Comparison of ENCODE assay signal across 8 mouse cellular contexts in genomic region chr10:37139443-37140165, GRCm38 (mm10). TPM values are rescaled to one million over a fixed set of nuclear protein-coding genes. Genes with fewer than 3 reads are reported as not detected.
DNase-seq lines count a peak whose midpoint lies in the region; ATAC-seq lines count a peak whose summit lies in the region.

No protein-coding gene starts in this region.

- peak overlapping the region; percentile 65 for H3K4me3 ChIP-seq in intestine, embryonic 15.5 days (replicated peaks)
- H3K4me3 ChIP-seq in limb, embryonic 11.5 days (ENCODE audit: low read depth, low read length), result peak overlapping the region; percentile 95
- H3K4me3 ChIP-seq in midbrain, embryonic 16.5 days (ENCODE audit: low read depth, low read length), result peak overlapping the region; percentile 79

- peak overlapping the region; percentile 85 for H3K9ac ChIP-seq in intestine, embryonic 15.5 days
- H3K9ac ChIP-seq in limb, embryonic 11.5 days (ENCODE audit: low read length), result peak overlapping the region; percentile 100
- peak overlapping the region; percentile 99 for H3K9ac ChIP-seq in midbrain, embryonic 16.5 days (ENCODE audit: low read depth, low read length)

- no peaks in the 10 kb centered on the region for H3K36me3 ChIP-seq in intestine, embryonic 15.5 days
- peaks cover 2% of the 10 kb centered on the region; the same call in 1 of the 2 replicates for H3K36me3 ChIP-seq in limb, embryonic 11.5 days (ENCODE audit: control insufficient read depth, insufficient read depth, low read length)
- H3K36me3 ChIP-seq in midbrain, embryonic 16.5 days (ENCODE audit: control insufficient read depth, insufficient read depth, low read length), result peaks cover 8% of the 10 kb centered on the region; the same call in 1 of the 2 replicates

- no peak for ATAC-seq in intestine, embryonic 15.5 days
- no peak for ATAC-seq in limb, embryonic 11.5 days (ENCODE audit: insufficient number of reproducible peaks, low FRiP score, low TSS enrichment, low read depth)
- ATAC-seq in midbrain, embryonic 16.5 days, result no peak

- H3K9me3 ChIP-seq in intestine, embryonic 15.5 days, result no peaks in the 10 kb centered on the region
- no peaks in the 10 kb centered on the region for H3K9me3 ChIP-seq in limb, embryonic 11.5 days (ENCODE audit: control insufficient read depth, low read length)
- H3K9me3 ChIP-seq in midbrain, embryonic 16.5 days (replicated peaks; ENCODE audit: control insufficient read depth, low read length, poor library complexity, severe bottlenecking), result no peaks in the 10 kb centered on the region

- DNase-seq in ovary, postnatal 10 days (ENCODE audit: low spot score), result peak; percentile 31
- DNase-seq in ovary, adult 18-20 months (ENCODE audit: low spot score), result no peak
- peak; percentile 29 for DNase-seq in cerebellum, adult 9-10 months
- DNase-seq in frontal cortex, postnatal 36 days (ENCODE audit: low spot score in 2 of 2), result peak; percentile 31 to 49
- peak; percentile 74 for DNase-seq in limb, embryonic 11.5 days (ENCODE audit: low spot score)
- DNase-seq in thymus, adult 18-20 months, result peak; percentile 9 to 34

- H3K27me3 ChIP-seq in intestine, embryonic 15.5 days (replicated peaks), result no peaks in the 10 kb centered on the region
- no peaks in the 10 kb centered on the region for H3K27me3 ChIP-seq in limb, embryonic 11.5 days (ENCODE audit: control insufficient read depth, insufficient read depth, low read length)
- H3K27me3 ChIP-seq in midbrain, embryonic 16.5 days (ENCODE audit: control insufficient read depth, insufficient read depth, low read depth, low read length), result no peaks in the 10 kb centered on the region

- H3K4me1 ChIP-seq in intestine, embryonic 15.5 days (replicated peaks), result no peaks in the 10 kb centered on the region; the same call in 1 of the 2 replicates
- H3K4me1 ChIP-seq in limb, embryonic 11.5 days (ENCODE audit: control insufficient read depth, insufficient read depth, low read length), result peaks cover 3% of the 10 kb centered on the region; the same call in 1 of the 2 replicates
- H3K4me1 ChIP-seq in midbrain, embryonic 16.5 days (ENCODE audit: control insufficient read depth, insufficient read depth, low read length), result peaks cover 8% of the 10 kb centered on the region

- H3K27ac ChIP-seq in intestine, embryonic 15.5 days, result peak overlapping the region; percentile 95
- peak overlapping the region; percentile 97 for H3K27ac ChIP-seq in limb, embryonic 11.5 days (replicated peaks; ENCODE audit: low read depth, low read length)
- H3K27ac ChIP-seq in midbrain, embryonic 16.5 days (ENCODE audit: low read length), result peak overlapping the region; percentile 100

- whole genome bisulfite sequencing in intestine, embryonic 15.5 days, result under 1% methylated on average over 26 of the region's 26 CpGs
- WGBS in limb, embryonic 11.5 days, result under 1% methylated on average over 26 of the region's 26 CpGs
- WGBS in midbrain, embryonic 16.5 days, result under 1% methylated on average over 26 of the region's 26 CpGs

- H3K4me2 ChIP-seq in intestine, embryonic 15.5 days (replicated peaks), result peak overlapping the region; percentile 85
- peak overlapping the region; percentile 85 for H3K4me2 ChIP-seq in limb, embryonic 11.5 days (ENCODE audit: low read depth, severe bottlenecking)
- H3K4me2 ChIP-seq in midbrain, embryonic 16.5 days (ENCODE audit: low read length), result peak overlapping the region; percentile 60

RNA-seq across cellular contexts. Expression of gene Marcks, which starts 0.9 kb away (rescaled TPM):
- 75.1 and 91.5 TPM in 2 replicates for polyA plus RNA-seq in intestine, embryonic 15.5 days (2015; fragmentation: Nextera tagmentation; extraction: Ambion mirVana)
- 211 and 222 TPM in 2 replicates for polyA plus RNA-seq in limb, embryonic 11.5 days (2014; fragmentation: Nextera tagmentation; extraction: Ambion mirVana)
- 187 and 196 TPM in 2 replicates for polyA plus RNA-seq in midbrain, embryonic 16.5 days (2015; fragmentation: Nextera tagmentation; extraction: Ambion mirVana)
